Mouse (Mus musculus) mouse trophoblast stem cell (cell line): ENCODE results near the gene Vmn1r215.
"Not testable (repeated sequence)": the region's sequence is repeated elsewhere in the genome, so short reads cannot be mapped to it uniquely, and the experiment has no call there.

ENCODE experiments used
- in situ Hi-C, 2 experiments: fragments of 300-500 bp; cut with MseI, MboI; formaldehyde crosslinking; loops; 2 replicates in 1 of 2; 3 replicates in 1 of 2; pipeline ENCODE4 v1.15.1; 2025

Gene Vmn1r215

DNA sequence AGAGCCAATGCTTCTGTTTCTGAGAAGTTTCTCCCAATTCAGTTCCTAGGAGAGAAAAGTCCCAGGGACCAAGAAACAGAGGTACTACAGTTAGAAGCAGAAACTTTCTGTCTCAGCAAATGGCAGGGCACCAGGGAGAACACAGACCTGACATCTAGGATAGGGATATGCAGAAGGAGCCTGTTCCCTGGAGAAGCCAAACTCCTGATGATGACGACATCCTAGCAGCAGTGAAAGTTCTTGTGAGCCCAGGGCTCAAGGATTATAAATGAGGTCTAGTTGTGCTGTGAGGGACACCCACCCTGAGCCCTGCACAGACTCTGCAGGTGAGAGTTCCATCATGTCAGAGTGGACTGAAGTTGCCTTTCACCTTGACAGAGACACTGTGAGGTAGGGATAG, at the start of gene Vmn1r215:
TSS of gene Vmn1r215 (plus strand) at position 301 of the 400 bp plus-strand sequence.
- in situ Hi-C loops = no loop called here

DNA sequence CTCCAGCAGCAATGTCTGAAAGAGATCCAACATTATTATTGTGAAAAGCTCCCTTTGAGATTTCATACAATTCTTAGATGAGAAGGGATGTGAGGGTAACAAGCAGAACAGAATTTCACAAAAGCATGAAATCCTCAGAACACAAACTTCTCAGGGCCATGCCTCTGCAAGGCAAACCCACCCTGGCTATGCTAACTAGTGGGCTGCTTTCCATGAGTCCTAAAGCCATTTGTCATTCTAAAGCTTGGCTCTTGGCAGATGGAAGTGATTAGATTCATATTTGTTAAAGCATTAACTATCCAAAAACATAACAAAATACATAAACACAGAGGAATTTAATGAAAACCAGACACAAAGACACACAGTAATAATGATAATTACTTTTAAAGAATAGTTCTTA, 49.7 kb upstream of the Vmn1r215 start:
- in situ Hi-C loops = no loop called here

DNA sequence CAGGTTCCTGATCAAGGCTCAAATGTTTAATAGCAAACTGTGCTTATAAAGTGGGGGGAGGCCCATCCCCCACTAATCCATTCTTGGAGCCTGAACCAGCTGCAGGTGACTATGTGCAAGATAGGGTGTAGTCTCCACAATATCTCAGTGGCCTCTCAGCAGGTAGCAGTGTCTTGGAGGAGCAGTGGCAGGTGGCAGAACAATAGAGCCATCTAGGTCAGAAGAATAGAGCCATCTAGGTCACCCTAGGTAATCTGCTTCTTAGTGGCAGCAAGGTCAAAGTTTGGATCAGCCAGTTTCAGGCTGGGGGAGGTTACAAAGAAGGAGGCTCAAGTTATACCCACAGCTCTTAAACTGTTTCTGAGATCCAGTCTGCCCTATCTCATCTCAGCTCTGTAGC, 43.0 kb upstream of the Vmn1r215 start:
- in situ Hi-C loops = loop anchor here in 1 of 2 experiments (25.0 kb wide), 1 partner anchor 138 kb away; the partner anchor contains the start of gene Vmn1r212

DNA sequence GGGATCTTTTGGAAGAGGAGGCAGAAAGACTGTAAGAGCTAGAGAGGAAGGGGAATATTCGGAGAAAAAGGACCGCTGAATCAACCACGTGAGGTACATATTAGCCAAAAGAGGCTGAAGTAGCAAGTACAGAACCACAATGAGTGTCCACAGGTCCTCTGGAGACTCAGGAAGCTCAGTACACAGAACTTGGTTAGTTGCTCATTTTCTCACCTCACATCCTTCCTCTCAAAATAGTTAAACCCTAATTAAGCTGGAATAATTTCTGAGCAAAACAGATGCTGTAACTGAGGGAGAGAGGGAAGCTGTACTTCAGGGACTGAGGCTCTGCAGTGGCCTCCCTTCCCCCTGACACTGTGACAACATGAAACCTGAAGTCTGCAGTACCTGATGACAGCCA, 37.7 kb upstream of the Vmn1r215 start, which contains the start of gene Vmn1r214:
TSS of gene Vmn1r214 (plus strand) at position 301 of the 400 bp plus-strand sequence.
- in situ Hi-C loops = loop anchor here in 1 of 2 experiments (25.0 kb wide), 1 partner anchor 143 kb away; the partner anchor contains the start of gene Vmn1r212

DNA sequence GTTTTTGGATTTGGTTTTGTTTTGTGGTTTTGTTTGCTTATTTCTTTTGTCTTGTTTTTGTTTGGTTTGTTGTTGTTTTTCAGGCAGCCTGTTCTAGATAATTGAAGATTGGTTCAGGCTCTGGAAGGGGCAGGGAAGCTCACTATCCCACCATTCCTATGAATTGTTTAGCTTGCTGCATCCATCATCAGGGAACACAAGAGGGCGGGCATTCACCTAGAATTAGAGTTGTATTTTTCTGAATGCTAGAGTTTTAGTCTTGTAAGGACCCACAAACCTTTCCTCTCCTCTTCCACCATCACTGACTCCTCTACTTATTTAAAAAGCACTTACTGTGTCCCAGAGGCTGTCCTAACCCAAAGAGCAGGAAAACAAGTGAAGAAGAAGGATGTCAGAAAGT, 10.0 kb upstream of the Vmn1r215 start:
- in situ Hi-C loops = no loop called here

DNA sequence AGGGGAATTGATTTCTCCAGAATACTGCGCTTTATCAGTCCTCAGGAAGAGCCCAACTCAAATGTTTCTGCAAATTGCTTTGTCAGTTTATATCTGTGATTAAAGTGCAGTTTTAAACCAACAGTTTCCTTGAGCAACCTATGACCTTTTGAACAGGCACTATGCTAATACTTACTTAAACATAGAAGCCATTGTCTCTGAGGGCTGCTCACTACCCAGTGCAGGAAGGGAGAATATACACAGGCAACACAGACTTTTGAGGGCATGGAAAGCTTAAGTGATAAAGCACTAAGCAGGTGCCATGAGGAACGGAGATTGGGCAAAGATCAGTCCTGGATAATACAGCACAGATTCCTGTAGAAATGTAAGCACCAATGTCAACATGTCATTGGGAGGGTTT, 1.5 kb downstream of the Vmn1r215 start:
- in situ Hi-C loops = no loop called here

DNA sequence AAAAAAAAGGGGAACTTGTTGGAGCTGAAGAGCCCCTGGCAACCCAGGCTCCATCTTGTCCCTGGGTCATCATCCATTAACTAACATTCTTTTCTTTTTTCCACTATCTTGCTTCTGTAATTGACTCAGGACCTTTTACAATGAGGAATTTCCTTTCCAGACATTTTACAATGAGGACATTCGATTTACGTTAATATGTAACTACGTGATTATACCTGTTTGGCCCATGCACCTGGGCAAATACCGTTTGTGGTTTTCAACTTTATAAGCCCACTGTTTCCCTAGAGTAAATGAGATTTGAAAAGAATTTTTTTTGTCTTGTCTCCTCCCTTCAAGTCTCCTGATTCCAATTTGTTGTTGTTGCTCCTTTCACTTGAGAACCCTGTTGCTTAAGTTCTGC, 26.6 kb downstream of the Vmn1r215 start:
- in situ Hi-C loops = no loop called here

DNA sequence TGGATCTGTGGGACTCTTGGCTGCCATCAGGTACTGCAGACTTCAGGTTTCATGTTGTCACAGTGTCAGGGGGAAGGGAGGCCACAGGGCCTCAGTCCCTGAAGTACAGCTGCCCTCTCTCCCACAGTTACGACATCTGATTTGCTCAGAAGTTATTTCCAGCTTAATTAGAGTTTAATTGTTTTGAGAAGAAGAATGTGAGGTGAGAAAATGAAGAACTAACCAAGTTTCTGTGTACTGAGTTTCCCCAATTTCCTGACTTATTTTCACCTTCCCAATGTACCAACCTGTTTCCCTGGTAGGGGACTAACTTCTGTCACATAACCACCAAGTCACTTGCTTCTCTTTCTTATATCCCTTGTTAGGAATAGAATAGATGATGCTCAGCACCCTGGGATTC, 50.3 kb downstream of the Vmn1r215 start, which contains the start of gene Vmn1r217:
TSS of gene Vmn1r217 (minus strand) at position 101 of the 400 bp plus-strand sequence.
- in situ Hi-C loops = not testable (repeated sequence)

DNA sequence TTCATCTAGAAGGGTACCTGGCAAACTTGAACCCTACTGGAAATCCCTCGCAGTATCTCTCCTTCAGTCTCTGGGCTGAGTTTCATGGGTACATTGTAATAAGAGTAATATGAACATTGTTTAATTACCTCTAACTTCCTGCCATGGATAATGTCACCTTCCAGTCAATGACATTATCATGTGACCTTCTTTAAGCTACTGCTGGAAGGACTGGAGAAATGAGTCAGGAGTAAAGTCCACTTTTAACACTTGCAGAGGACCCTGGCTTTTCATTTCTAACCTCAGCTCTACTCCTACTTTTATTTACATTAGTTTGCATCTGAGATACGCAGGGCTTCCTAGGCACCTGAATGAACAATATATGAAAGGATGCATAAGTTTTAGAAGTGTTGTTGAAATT, 52.8 kb downstream of the Vmn1r215 start:
- in situ Hi-C loops = no loop called here
